Mouse (Mus musculus): Measurements from ENCODE around the gene Taok3. TPM values are rescaled to one million over a fixed set of nuclear protein-coding genes. Genes with fewer than 3 reads are reported as not detected.

Gene Taok3
- polyA plus RNA-seq, 1 experiment from 2014 or later: 67.1 TPM

DNA sequence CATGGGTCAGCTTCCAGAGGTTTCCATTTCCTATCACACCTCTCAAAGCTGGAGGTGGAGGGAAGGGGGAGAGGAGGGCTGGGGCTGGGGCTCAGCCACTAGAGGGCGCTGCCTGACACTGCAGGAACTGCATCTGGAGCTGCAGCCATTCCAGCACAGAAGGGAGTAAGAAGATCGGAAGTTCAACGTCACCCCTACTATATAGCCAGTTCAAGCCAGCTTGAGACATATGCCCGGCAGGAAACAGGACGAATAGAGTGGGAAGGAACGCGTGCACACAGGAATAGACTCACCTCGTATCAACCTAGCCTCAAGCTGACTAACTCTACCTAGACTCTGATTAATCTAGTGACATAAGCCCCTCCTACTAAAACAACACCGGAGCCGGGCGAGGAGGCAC, 187.8 kb downstream of the Taok3 start:
- H3K9ac ChIP-seq (ENCODE audit: low read depth, low read length): no peak overlapping the region
- no peak overlapping the region for H3K27ac ChIP-seq (ENCODE audit: low read length)
- H3K4me2 ChIP-seq (ENCODE audit: low read length): no peak overlapping the region
- no peak for ATAC-seq
- H3K9me3 ChIP-seq (replicated peaks; ENCODE audit: control insufficient read depth, low read length, poor library complexity, severe bottlenecking): no peaks in the 10 kb centered on the region
- 41% methylated on average over 11 of the region's 11 CpGs for WGBS
- H3K4me3 ChIP-seq (ENCODE audit: low read depth, low read length): no peak overlapping the region
- no peaks in the 10 kb centered on the region for H3K36me3 ChIP-seq (ENCODE audit: control insufficient read depth, insufficient read depth, low read length)
- no peaks in the 10 kb centered on the region for H3K4me1 ChIP-seq (ENCODE audit: control insufficient read depth, insufficient read depth, low read length)
- no peaks in the 10 kb centered on the region for H3K27me3 ChIP-seq (ENCODE audit: control insufficient read depth, insufficient read depth, low read depth, low read length)

DNA sequence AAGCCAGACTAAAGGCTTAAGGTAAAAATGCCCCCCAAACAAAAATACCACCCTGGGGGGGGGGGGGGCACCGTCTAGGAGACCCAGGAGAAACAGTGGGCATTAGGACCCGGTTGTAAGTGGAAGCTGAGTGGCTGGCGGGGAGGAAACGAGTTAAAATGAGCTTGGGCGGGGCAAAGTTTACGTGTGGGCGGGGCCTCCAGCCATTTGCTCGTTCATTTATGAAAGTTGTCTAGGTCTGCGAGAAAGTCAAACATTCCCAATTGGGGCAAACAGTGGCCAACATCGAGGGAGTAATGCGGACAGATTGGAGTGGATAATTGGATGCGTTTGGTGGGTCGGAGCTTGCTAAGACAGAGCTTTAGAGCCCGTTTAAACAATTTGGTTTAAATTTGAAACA, 193.5 kb downstream of the Taok3 start:
- Histone ChIP-seq H3K9me3 (replicated peaks; ENCODE audit: control insufficient read depth, low read length, poor library complexity, severe bottlenecking) (no peaks in the 10 kb centered on the region), H3K4me1 (ENCODE audit: control insufficient read depth, insufficient read depth, low read length) (no peaks in the 10 kb centered on the region; the same call in 1 of the 2 replicates), H3K9ac (ENCODE audit: low read depth, low read length) (no peak overlapping the region), H3K36me3 (ENCODE audit: control insufficient read depth, insufficient read depth, low read length) (no peaks in the 10 kb centered on the region), H3K4me2 (ENCODE audit: low read length) (peak overlapping the region; percentile 19; the same call in 1 of the 2 replicates), H3K27ac (ENCODE audit: low read length) (no peak overlapping the region), H3K4me3 (ENCODE audit: low read depth, low read length) (peak overlapping the region; percentile 12; the same call in 1 of the 2 replicates), H3K27me3 (ENCODE audit: control insufficient read depth, insufficient read depth, low read depth, low read length) (no peaks in the 10 kb centered on the region)
- WGBS: 30% methylated on average over 13 of the region's 14 CpGs
- ATAC-seq: no peak

DNA sequence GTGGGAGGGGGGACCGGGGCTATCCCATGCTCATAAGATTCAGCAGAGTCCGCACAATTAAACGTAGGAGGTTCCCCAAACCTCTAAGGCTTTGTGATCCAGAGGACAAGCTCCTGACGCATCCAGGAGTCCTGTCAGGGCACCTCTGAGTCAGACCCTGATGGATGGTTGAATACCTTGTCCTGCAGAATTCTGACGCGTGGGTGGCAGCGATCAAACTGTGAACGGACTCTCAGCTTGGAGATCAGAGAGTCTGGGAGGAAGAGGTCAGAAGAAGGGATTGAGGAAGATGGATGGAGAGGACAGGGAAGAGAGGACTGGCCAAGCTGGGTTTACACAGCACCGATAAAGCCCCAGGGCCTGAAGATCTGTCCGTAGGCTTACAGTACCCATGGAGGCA, 194.0 kb downstream of the Taok3 start:
- Histone ChIP-seq H3K9me3 (replicated peaks; ENCODE audit: control insufficient read depth, low read length, poor library complexity, severe bottlenecking) (no peaks in the 10 kb centered on the region), H3K4me3 (ENCODE audit: low read depth, low read length) (no peak overlapping the region), H3K27ac (ENCODE audit: low read length) (no peak overlapping the region), H3K4me2 (ENCODE audit: low read length) (peak overlapping the region; percentile 19; the same call in 1 of the 2 replicates), H3K27me3 (ENCODE audit: control insufficient read depth, insufficient read depth, low read depth, low read length) (no peaks in the 10 kb centered on the region), H3K9ac (ENCODE audit: low read depth, low read length) (no peak overlapping the region), H3K36me3 (ENCODE audit: control insufficient read depth, insufficient read depth, low read length) (no peaks in the 10 kb centered on the region), H3K4me1 (ENCODE audit: control insufficient read depth, insufficient read depth, low read length) (peaks cover 3% of the 10 kb centered on the region; the same call in 1 of the 2 replicates)
- 46% methylated on average over 10 of the region's 10 CpGs for WGBS
- ATAC-seq: no peak

DNA sequence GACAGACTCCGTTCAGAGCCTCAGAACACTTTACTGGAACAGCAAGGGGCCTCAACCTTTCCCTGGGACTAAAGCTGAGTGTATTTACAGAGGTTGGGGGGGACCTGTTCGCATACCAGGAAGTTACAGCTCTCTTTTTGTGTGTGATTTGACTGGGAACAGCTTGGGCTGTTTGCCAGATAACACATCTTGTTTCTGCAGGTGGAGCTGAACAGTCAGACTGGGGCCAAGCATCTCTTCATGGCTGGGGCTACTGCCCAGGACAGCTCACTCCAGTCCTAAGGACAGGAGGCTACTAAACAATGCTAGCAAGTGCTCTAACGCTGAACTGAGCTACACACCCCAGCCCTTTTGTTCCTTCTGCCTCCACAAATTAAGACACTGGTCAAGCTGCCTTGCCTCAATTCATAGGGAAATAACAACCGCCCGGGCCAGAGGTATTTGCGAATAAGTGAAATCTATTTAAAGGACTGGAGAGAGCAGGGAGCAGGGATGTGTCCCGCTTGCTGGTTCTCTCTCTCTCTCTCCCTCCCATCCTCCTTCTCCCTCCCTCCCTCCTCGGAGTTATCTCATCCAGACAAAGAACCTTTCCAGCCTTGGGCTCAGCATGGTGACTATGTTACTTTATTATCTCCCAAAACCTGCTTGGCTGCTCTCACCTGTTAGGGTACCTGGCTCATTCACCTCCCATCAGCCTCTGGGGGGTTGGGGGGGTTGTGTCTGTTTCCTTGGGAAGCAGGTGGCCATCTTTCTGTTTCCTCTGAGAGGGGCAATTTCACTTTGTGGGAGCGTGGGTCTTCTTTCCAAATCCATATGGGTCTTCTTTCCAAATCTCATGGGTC, 194.9 kb downstream of the Taok3 start:
- H3K9ac ChIP-seq (ENCODE audit: low read depth, low read length): no peak overlapping the region
- no peak overlapping the region for H3K4me3 ChIP-seq (ENCODE audit: low read depth, low read length)
- no peak overlapping the region for H3K4me2 ChIP-seq (ENCODE audit: low read length)

DNA sequence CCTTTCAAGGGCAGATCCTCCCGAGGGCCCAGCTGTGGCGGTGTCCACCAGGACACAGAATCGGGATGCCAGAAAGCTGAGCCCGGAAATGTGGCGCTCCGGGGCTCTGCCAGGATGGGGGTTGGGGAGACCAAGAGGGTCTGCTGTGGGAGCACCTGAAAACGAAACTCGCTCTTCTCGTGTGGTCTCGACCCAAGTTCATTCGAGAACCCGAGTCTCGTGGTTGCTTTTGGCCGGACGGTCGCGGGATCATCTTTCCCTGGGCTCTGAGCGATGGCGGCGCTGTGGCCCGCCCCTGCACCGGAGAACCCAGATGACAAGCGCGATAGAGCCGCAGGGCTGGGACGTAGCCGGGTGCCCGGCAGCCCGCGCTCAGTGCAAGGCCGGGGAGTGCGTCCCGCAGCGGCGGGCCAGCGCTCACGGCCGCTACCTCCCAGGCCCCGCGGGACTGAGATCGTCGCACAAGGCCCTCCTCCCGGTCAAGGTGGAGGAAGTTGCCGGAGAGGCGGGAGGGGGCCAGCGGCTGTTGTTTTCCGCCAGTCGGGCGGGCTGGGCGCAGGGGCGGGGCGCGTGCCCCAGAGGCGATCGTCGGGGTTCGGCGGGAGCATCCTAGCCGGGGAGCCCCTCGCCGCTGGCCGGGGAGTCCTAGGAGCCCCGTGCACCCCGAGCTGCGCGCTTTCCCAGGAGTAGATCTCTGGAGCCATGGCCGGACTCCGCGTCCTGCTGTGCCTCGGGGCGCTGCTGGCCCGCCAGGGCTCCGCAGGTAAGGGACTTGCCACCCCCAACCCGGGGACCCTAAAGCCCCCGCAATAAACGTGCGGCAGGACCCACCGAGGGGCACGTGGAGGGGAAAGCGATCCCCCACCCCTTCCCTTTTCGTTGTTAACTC, 199.1 kb downstream of the Taok3 start, which contains the start of gene Vsig10:
Gene Vsig10 (plus strand): TSS at position 343 of the 889 bp plus-strand sequence.
- WGBS: under 1% methylated on average over 77 of the region's 81 CpGs

More for the DNA sequence above, 194.9 kb downstream of the Taok3 start:
- H3K27me3 ChIP-seq (ENCODE audit: control insufficient read depth, insufficient read depth, low read depth, low read length): no peaks in the 10 kb centered on the region
- H3K27ac ChIP-seq (ENCODE audit: low read length): no peak overlapping the region
- WGBS: 13% methylated on average over 9 of the region's 9 CpGs
- no peak for ATAC-seq
- no peaks in the 10 kb centered on the region for H3K9me3 ChIP-seq (replicated peaks; ENCODE audit: control insufficient read depth, low read length, poor library complexity, severe bottlenecking)
- H3K4me1 ChIP-seq (ENCODE audit: control insufficient read depth, insufficient read depth, low read length): peaks cover 11% of the 10 kb centered on the region
- H3K36me3 ChIP-seq (ENCODE audit: control insufficient read depth, insufficient read depth, low read length): no peaks in the 10 kb centered on the region

DNA sequence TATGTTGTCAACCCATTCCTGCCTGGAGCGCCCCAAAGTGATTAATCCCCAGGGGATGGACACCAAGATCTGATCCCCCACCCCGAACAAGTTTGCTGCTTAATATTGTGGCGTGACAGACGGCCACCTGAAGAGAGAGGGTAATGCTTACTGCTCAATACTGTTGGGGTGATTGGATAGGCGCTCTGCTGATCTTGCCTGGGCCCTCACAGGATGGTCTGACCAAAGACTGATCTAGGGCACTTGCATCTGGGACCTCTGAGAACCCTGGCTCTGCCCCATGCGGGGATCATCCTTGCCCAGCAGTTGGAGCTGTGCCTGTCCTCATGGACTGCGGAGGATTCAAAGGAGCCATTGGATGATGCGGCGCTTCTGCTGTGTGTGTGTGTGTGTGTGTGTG, 203.8 kb downstream of the Taok3 start:
- Histone ChIP-seq H3K4me3 (ENCODE audit: low read depth, low read length) (no peak overlapping the region), H3K27ac (ENCODE audit: low read length) (no peak overlapping the region), H3K4me2 (ENCODE audit: low read length) (no peak overlapping the region), H3K9me3 (replicated peaks; ENCODE audit: control insufficient read depth, low read length, poor library complexity, severe bottlenecking) (no peaks in the 10 kb centered on the region), H3K4me1 (ENCODE audit: control insufficient read depth, insufficient read depth, low read length) (peaks cover 11% of the 10 kb centered on the region), H3K27me3 (ENCODE audit: control insufficient read depth, insufficient read depth, low read depth, low read length) (peaks cover 3% of the 10 kb centered on the region), H3K36me3 (ENCODE audit: control insufficient read depth, insufficient read depth, low read length) (no peaks in the 10 kb centered on the region), H3K9ac (ENCODE audit: low read depth, low read length) (no peak overlapping the region)
- ATAC-seq: no peak
- 79% methylated on average over 9 of the region's 9 CpGs for WGBS

More for the DNA sequence above, 199.1 kb downstream of the Taok3 start, which contains the start of gene Vsig10:
- Histone ChIP-seq H3K4me1 (ENCODE audit: control insufficient read depth, insufficient read depth, low read length) (peaks cover 13% of the 10 kb centered on the region), H3K27me3 (ENCODE audit: control insufficient read depth, insufficient read depth, low read depth, low read length) (peaks cover 3% of the 10 kb centered on the region), H3K4me2 (ENCODE audit: low read length) (peak within 1 kb of the TSS; percentile 98), H3K27ac (ENCODE audit: low read length) (peak within 1 kb of the TSS; percentile 28; the same call in 1 of the 2 replicates), H3K36me3 (ENCODE audit: control insufficient read depth, insufficient read depth, low read length) (no peaks in the 10 kb centered on the region), H3K4me3 (ENCODE audit: low read depth, low read length) (peak within 1 kb of the TSS; percentile 61), H3K9ac (ENCODE audit: low read depth, low read length) (peak within 1 kb of the TSS; percentile 68), H3K9me3 (replicated peaks; ENCODE audit: control insufficient read depth, low read length, poor library complexity, severe bottlenecking) (no peaks in the 10 kb centered on the region)
- peak; percentile 60; the same call in 1 of the 2 replicates for ATAC-seq

Other genes with a start within 250 kb of the Taok3 start
- gene Suds3, start 4.0 kb upstream of the Taok3 start, polyA plus RNA-seq (2015; fragmentation: Nextera tagmentation; extraction: Ambion mirVana): 82.3 and 83.6 TPM in 2 replicates
- gene Pebp1, start 167.5 kb downstream of the Taok3 start, polyA plus RNA-seq (2015; fragmentation: Nextera tagmentation; extraction: Ambion mirVana): 1,070 and 1,134 TPM in 2 replicates
- gene Vsig10, start 199.0 kb downstream of the Taok3 start, polyA plus RNA-seq (2015; fragmentation: Nextera tagmentation; extraction: Ambion mirVana): 1.1 and 1.8 TPM in 2 replicates
- 286 and 309 TPM in 2 replicates for gene Wsb2, start 237.2 kb downstream of the Taok3 start, polyA plus RNA-seq (2015; fragmentation: Nextera tagmentation; extraction: Ambion mirVana)